Mouse (Mus musculus): ENCODE results near the gene Cstf1.

DNA sequence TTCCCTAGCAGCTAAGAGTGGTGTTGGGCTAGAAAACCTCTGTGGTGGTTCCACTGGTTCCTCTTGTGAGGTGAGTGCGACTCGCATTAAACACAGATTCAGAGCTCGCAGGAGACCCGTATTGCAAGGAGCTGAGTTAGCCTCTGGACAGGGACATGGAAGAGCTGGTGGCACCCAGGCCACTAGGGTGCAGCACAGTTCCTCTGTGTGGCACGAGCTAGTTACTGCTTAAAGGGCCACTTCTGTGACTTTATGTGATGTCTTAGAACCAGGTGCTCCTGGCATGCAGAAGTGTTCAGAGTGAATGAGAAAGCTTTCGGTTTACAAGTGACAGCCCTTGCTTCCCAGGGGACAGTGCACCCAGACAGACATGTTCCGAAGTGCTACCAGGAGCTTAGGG lies 7.9 kb downstream of the Cstf1 start:
- no peak for TF ChIP-seq POLR2A (IDR thresholded peaks at IDR 0.05; ENCODE audit: borderline replicate concordance, control insufficient read depth, low read depth, low read length)
- TF ChIP-seq CTCF (IDR thresholded peaks at IDR 0.05; ENCODE audit: control insufficient read depth, insufficient read depth, low read length) = peak; percentile 95

Measured in bone marrow, adult 2 months (tissue).